Mouse (Mus musculus) MEL (cell line): ENCODE data around the gene Scn8a. TPM values are rescaled to one million over a fixed set of nuclear protein-coding genes. Genes with fewer than 3 reads are reported as not detected.

ENCODE experiments used
- DNase-seq: peaks from one replicate; pipeline ENCODE4 v3.0.0; 2011; ENCODE audit warnings: low read depth, low spot score
- H3K27ac ChIP-seq: 2 replicates; pipeline ENCODE4 v1.5.1; 2012; ENCODE audit warnings: low read depth, mild to moderate bottlenecking, control low read depth, low read length, moderate library complexity; ENCODE audit not compliant: control insufficient read depth
- H3K27me3 ChIP-seq, 2 experiments: fragments of 150-350 bp in 1 of 2; sonication (generic) in 1 of 2; 2 replicates each; pipeline ENCODE4 v1.6.1; 2012; ENCODE audit warnings: low read length in 2 of 2, mild to moderate bottlenecking in 2 of 2, improper control_type of control experiment in 1 of 2, moderate library complexity in 1 of 2; ENCODE audit not compliant: insufficient read depth in 2 of 2, control insufficient read depth in 1 of 2
- H3K36me3 ChIP-seq, 2 experiments: 2 replicates each; pipeline ENCODE4 v1.6.1; 2012 to 2014; ENCODE audit warnings: low read length in 2 of 2, improper control_type of control experiment in 1 of 2, inconsistent platforms in 1 of 2, mild to moderate bottlenecking in 1 of 2; ENCODE audit not compliant: insufficient read depth in 2 of 2, control insufficient read depth in 1 of 2
- H3K4me1 ChIP-seq, 2 experiments: fragments of 150-350 bp in 1 of 2; sonication (generic) in 1 of 2; 2 replicates each; pipeline ENCODE4 v1.6.1; 2012; ENCODE audit warnings: low read length in 2 of 2, improper control_type of control experiment in 1 of 2, mild to moderate bottlenecking in 1 of 2; ENCODE audit not compliant: insufficient read depth in 2 of 2, control insufficient read depth in 1 of 2
- H3K4me3 ChIP-seq, 2 experiments: fragments of 150-350 bp in 1 of 2; sonication (generic) in 1 of 2; 2 replicates each; pipeline ENCODE4 v1.5.1; 2012; ENCODE audit warnings: low read depth in 2 of 2, low read length in 2 of 2, mild to moderate bottlenecking in 2 of 2, moderate library complexity in 2 of 2, control low read depth in 1 of 2, improper control_type of control experiment in 1 of 2; ENCODE audit not compliant: control insufficient read depth in 1 of 2, insufficient read depth in 1 of 2
- H3K79me2 ChIP-seq: 2 replicates; pipeline ENCODE4 v1.6.1; 2012; ENCODE audit warnings: mild to moderate bottlenecking, low read length, moderate library complexity; ENCODE audit not compliant: control insufficient read depth, poor library complexity, insufficient read depth
- H3K9ac ChIP-seq: 2 replicates; pipeline ENCODE4 v1.6.1; 2012; ENCODE audit warnings: low read depth, mild to moderate bottlenecking, control low read depth, low read length, moderate library complexity; ENCODE audit not compliant: control insufficient read depth, poor library complexity, severe bottlenecking
- H3K9me3 ChIP-seq: fragments of 150-350 bp; sonication (generic); replicated peaks from 2 replicates; pipeline ENCODE4 v1.6.1; 2012; ENCODE audit warnings: mild to moderate bottlenecking, low read length, improper control_type of control experiment, moderate library complexity; ENCODE audit not compliant: insufficient read depth
- CTCF ChIP-seq, 3 experiments: IDR thresholded peaks in 2 of 3; conservative IDR thresholded peaks in 1 of 3; 2 replicates each; pipeline ENCODE4 v1.5.1; 2011 to 2012; ENCODE audit warnings: low read length in 3 of 3, low read depth in 2 of 3, mild to moderate bottlenecking in 2 of 3, improper control_type of control experiment in 1 of 3, inconsistent platforms in 1 of 3, mixed read lengths in 1 of 3, moderate library complexity in 1 of 3; ENCODE audit not compliant: control insufficient read depth in 1 of 3, insufficient read depth in 1 of 3, poor library complexity in 1 of 3, severe bottlenecking in 1 of 3
- ELF1 ChIP-seq: IDR thresholded peaks from 2 replicates; pipeline ENCODE4 v1.6.1; 2014; ENCODE audit warnings: low read depth, mild to moderate bottlenecking, inconsistent platforms, low read length, improper control_type of control experiment, moderate library complexity
- EP300 ChIP-seq, 2 experiments: IDR thresholded peaks; 2 replicates each; pipeline ENCODE4 v1.6.1; 2011; ENCODE audit warnings: improper control_type of control experiment in 2 of 2, low read length in 2 of 2, low read depth in 1 of 2, mild to moderate bottlenecking in 1 of 2
- HCFC1 ChIP-seq: IDR thresholded peaks from 2 replicates; pipeline ENCODE4 v1.6.1; 2012; ENCODE audit warnings: low read depth, mild to moderate bottlenecking, inconsistent platforms, low read length, improper control_type of control experiment, moderate library complexity
- MAX ChIP-seq: IDR thresholded peaks from 2 replicates; pipeline ENCODE4 v1.6.1; 2011; ENCODE audit warnings: low read length, improper control_type of control experiment
- MEF2A ChIP-seq: IDR thresholded peaks from 2 replicates; pipeline ENCODE4 v1.6.1; 2014; ENCODE audit warnings: low read depth, mild to moderate bottlenecking, inconsistent platforms, low read length, improper control_type of control experiment; ENCODE audit not compliant: poor library complexity, insufficient replicate concordance, severe bottlenecking; ENCODE audit errors: extremely low read depth
- MYB ChIP-seq: IDR thresholded peaks from 2 replicates; pipeline ENCODE4 v1.6.1; 2011; ENCODE audit warnings: mild to moderate bottlenecking, low read depth, low read length, improper control_type of control experiment
- MYC ChIP-seq: IDR thresholded peaks from 2 replicates; pipeline ENCODE4 v1.6.1; 2011; ENCODE audit warnings: low read depth, mild to moderate bottlenecking, low read length, improper control_type of control experiment, moderate library complexity
- POLR2A ChIP-seq, 2 experiments: IDR thresholded peaks; 2 replicates each; pipeline ENCODE4 v1.6.1; 2011 to 2012; ENCODE audit warnings: low read length in 2 of 2, mild to moderate bottlenecking in 2 of 2, control low read depth in 1 of 2, improper control_type of control experiment in 1 of 2, low read depth in 1 of 2, moderate library complexity in 1 of 2; ENCODE audit not compliant: control insufficient read depth in 1 of 2, insufficient read depth in 1 of 2, poor library complexity in 1 of 2
- RAD21 ChIP-seq: IDR thresholded peaks from 2 replicates; pipeline ENCODE4 v1.6.1; 2011; ENCODE audit warnings: mild to moderate bottlenecking, low read depth, low read length, improper control_type of control experiment
- SIN3A ChIP-seq: IDR thresholded peaks from 2 replicates; pipeline ENCODE4 v1.6.1; 2012; ENCODE audit warnings: low read length, improper control_type of control experiment, inconsistent platforms
- TAL1 ChIP-seq: IDR thresholded peaks from 2 replicates; pipeline ENCODE4 v1.6.1; 2012; ENCODE audit warnings: mild to moderate bottlenecking, inconsistent platforms, low read length, moderate library complexity, mixed read lengths
- UBTF ChIP-seq: IDR thresholded peaks from 2 replicates; pipeline ENCODE4 v1.6.1; 2012; ENCODE audit warnings: low read depth, mild to moderate bottlenecking, inconsistent platforms, low read length, improper control_type of control experiment, moderate library complexity, borderline replicate concordance; ENCODE audit not compliant: insufficient read depth
- USF1 ChIP-seq: IDR thresholded peaks from 2 replicates; pipeline ENCODE4 v1.6.1; 2014; ENCODE audit warnings: low read depth, mild to moderate bottlenecking, inconsistent platforms, low read length, improper control_type of control experiment, moderate library complexity
- ZC3H11A ChIP-seq: IDR thresholded peaks from 2 replicates; pipeline ENCODE4 v1.6.1; 2012; ENCODE audit warnings: low read depth, mild to moderate bottlenecking, inconsistent platforms, low read length, improper control_type of control experiment
- ZMIZ1 ChIP-seq: IDR thresholded peaks from 2 replicates; pipeline ENCODE4 v1.6.1; 2012; ENCODE audit warnings: low read depth, mild to moderate bottlenecking, inconsistent platforms, low read length, improper control_type of control experiment, moderate library complexity
- polyA plus RNA-seq, 2 experiments: library from polyadenylated mRNA; stranded (reverse) in 1 of 2; unstranded in 1 of 2; fragments of >175 nt in 1 of 2; fragments of >200 nt in 1 of 2; gene quantifications; 2 replicates each; pipeline versions ENCODE4 v1.2.1 to v1.2.4; 2012; ENCODE audit warnings: low replicate concordance in 2 of 2, low read depth in 1 of 2; ENCODE audit not compliant: insufficient read length in 2 of 2, insufficient read depth in 1 of 2, missing spikeins in 1 of 2
- total RNA-seq: library from RNA; depleted of rRNA; stranded (reverse); fragments of 300-350 nt; gene quantifications from 2 replicates; pipeline ENCODE4 v1.2.3, GENCODE M21; 2012

Gene Scn8a
- total and polyA plus RNA-seq, 3 experiments = 0.01 to 0.08 TPM; not detected in 1

DNA sequence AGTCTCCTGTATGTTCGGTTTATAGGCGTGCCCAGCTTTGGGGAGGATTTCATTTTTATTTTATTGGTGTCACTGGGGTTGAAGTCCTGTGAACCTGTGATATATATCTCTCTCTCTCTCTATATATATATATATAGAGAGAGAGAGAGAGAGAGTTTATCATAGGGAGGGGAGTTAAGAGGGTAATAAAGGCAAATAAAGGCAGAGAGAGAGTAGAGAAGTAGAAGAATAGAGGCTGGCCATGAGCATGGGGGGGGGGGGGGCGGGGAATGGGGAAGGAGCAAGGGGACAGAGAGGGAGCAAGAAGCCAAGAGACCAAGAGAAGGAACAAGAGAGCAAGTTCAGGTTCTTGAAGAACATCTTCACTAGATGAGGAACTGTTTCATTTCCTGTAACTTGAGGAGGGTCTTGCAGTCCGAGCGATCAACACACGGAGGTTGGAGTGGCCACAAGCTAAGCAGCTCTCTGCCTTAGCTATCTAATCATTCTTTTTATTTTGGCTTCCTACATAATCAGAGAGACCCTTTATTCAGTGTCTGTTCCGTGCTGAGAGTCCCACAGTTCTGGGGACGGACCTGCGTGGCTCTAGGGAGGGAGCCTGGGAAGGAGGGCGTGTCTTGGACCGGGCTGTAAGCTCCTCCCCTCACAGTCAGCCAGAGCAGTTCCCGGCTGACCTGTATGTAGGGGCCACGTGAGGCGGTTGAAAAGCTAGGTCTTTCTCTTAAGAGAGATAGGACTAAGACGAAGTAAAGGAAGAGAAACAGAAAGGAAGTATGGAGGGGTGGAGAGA is 136.8 kb downstream of the Scn8a start:
- Histone ChIP-seq H3K27me3 (no peaks in the 10 kb centered on the region), H3K36me3 (no peaks in the 10 kb centered on the region), H3K9me3 (no peaks in the 10 kb centered on the region), H3K9ac (no peak overlapping the region), H3K4me1 (peaks cover 0 to 6% of the 10 kb centered on the region in 2 experiments; a peak in 2 of 4 replicates), H3K4me3 (peak overlapping the region; percentile 43 to 46; a peak in 3 of 4 replicates), H3K79me2 (no peaks in the 10 kb centered on the region), H3K27ac (no peak overlapping the region)
- DNase-seq = peak; percentile 63
- TF ChIP-seq TAL1 (no peak), MAX (0 out of 2 replicates have a peak, but pooled peaks have one; percentile 30), USF1 (peak; percentile 68), POLR2A (IDR thresholded peaks at IDR 0.05; ENCODE audit: control insufficient read depth in 1 of 2, insufficient read depth in 1 of 2, low read depth in 1 of 2, low read length in 2 of 2, poor library complexity in 1 of 2) (no peak), ZMIZ1 (no peak)

DNA sequence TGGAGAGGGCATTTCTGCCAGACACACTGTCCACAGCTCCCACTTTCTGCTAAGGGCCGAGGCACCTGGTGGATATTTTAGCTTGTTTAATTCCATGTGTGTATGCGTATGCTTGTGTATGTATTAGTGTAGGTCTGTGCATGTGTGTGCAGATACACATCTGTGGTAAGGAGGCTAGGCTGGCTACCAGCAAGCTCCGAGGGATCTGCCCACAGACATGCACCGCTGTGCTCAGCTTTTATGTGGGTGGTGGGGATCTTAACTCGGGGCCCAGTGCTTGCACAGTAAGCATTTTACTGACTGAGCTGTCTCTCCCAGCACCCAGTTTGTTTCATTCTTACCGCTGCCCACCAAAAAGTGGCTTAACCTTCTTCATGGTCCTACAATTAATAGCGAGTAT is 137.6 kb downstream of the Scn8a start:
- Histone ChIP-seq H3K9ac (no peak overlapping the region), H3K27me3 (no peaks in the 10 kb centered on the region), H3K9me3 (no peaks in the 10 kb centered on the region), H3K4me3 (no peak overlapping the region; a peak in 1 of 4 replicates)
- TF ChIP-seq RAD21 (no peak), MYB (no peak), EP300 (IDR thresholded peaks at IDR 0.05; ENCODE audit: low read depth in 1 of 2, low read length in 2 of 2) (no peak), UBTF (no peak), POLR2A (IDR thresholded peaks at IDR 0.05; ENCODE audit: control insufficient read depth in 1 of 2, insufficient read depth in 1 of 2, low read depth in 1 of 2, low read length in 2 of 2, poor library complexity in 1 of 2) (no peak), MEF2A (no peak), USF1 (no peak), MYC (no peak), ZC3H11A (no peak), CTCF (IDR thresholded peaks at IDR 0.05 in 2 of 3, conservative IDR thresholded peaks at IDR 0.05 in 1 of 3; ENCODE audit: control insufficient read depth in 1 of 3, insufficient read depth in 1 of 3, low read depth in 2 of 3, low read length in 3 of 3, poor library complexity in 1 of 3, severe bottlenecking in 1 of 3) (no peak), SIN3A (no peak), ELF1 (no peak), HCFC1 (no peak)
- TF ChIP-seq, all 39 proteins: peak for 0
- Histone ChIP-seq H3K79me2 (no peaks in the 10 kb centered on the region), H3K27ac (no peak overlapping the region), H3K4me1 (peaks cover 0 to 6% of the 10 kb centered on the region in 2 experiments; a peak in 2 of 4 replicates), H3K36me3 (no peaks in the 10 kb centered on the region)
- peak; percentile 9 for DNase-seq
